Mouse (Mus musculus): Measurements from ENCODE around the gene Hps5. TPM values are rescaled to one million over a fixed set of nuclear protein-coding genes. Genes with fewer than 3 reads are reported as not detected.

Hps5 gene
- total RNA-seq, 1 experiment: 17.4 TPM

DNA sequence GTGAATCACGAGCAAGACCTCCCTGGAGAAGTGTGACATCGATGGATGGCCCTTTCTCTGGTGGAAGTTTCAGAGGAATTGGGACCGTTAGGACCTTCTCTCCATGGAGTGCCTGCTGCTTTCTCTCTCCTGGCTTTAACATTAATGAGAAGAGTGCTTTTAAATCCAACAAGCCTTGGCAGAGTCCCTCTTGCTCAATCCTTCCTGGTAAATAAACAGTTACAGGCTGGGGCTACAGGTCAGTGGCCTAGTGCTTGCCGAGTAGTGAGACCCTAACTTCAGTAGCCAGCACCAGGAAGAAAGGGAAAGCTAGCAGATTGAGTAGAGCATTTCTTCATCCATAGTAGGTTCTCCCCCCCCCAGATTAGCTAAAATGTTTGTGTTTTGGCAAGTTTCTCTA, 63.4 kb downstream of the Hps5 start, which contains the start of gene Saa4:
TSS of gene Saa4 (minus strand) at position 146 of the 400 bp plus-strand sequence.
- DNase-seq (ENCODE audit: low read depth, low spot score): no peak
- Histone ChIP-seq H3K27ac (ENCODE audit: insufficient read depth, low read depth, low read length, poor library complexity, severe bottlenecking) (no peak within 1 kb of the TSS), H3K9ac (ENCODE audit: insufficient read depth, low read depth, low read length, poor library complexity, severe bottlenecking) (no peak within 1 kb of the TSS; the same call in 1 of the 2 replicates), H3K4me1 (ENCODE audit: control insufficient read depth in 2 of 2, insufficient read depth in 2 of 2, low read length in 2 of 2, poor library complexity in 1 of 2) (no peaks in the 10 kb centered on the region), H3K36me3 (ENCODE audit: control insufficient read depth, insufficient read depth, low read length, poor library complexity, severe bottlenecking) (no peaks in the 10 kb centered on the region), H3K9me3 (ENCODE audit: control insufficient read depth, insufficient read depth, low read depth, low read length) (no peaks in the 10 kb centered on the region), H3K4me3 (ENCODE audit: insufficient read depth in 1 of 2, low read depth in 1 of 2, low read length in 2 of 2, poor library complexity in 1 of 2, severe bottlenecking in 1 of 2) (no peak within 1 kb of the TSS)
- in situ Hi-C loops (cut with MboI; ENCODE audit: low sequenced_read_pairs in 2 of 2, unreplicated experiment in 2 of 2): no loop called here
- TF ChIP-seq ZC3H11A (IDR thresholded peaks at IDR 0.05; ENCODE audit: borderline replicate concordance, low read depth, low read length) (no peak), MAFK (IDR thresholded peaks at IDR 0.05; ENCODE audit: insufficient read depth, low read depth, low read length) (no peak), HCFC1 (IDR thresholded peaks at IDR 0.05; ENCODE audit: borderline replicate concordance, insufficient read depth, low read length) (no peak), ZNF384 (IDR thresholded peaks at IDR 0.05; ENCODE audit: low read depth, low read length) (no peak)

DNA sequence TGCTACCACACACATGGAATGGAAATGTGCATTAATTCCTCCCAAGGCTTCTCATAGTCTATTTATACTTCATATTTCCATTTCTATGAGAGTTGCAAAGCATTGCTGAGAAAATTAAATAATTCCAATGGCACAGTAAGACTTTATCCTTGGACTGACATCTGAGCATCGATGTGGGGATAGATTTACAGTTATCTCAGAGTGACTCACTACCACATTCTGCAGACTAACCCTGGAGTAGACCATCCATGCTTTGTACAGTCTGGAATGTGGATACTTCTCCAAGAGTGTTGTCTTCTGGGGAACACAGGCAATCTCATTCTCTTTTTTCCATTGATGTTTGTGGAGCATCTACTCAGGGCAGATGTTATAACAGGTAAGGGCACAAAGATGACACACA, 68.3 kb downstream of the Hps5 start:
- Histone ChIP-seq H3K9ac (ENCODE audit: insufficient read depth, low read depth, low read length, poor library complexity, severe bottlenecking) (no peak overlapping the region), H3K27ac (ENCODE audit: insufficient read depth, low read depth, low read length, poor library complexity, severe bottlenecking) (no peak overlapping the region), H3K36me3 (ENCODE audit: control insufficient read depth, insufficient read depth, low read length, poor library complexity, severe bottlenecking) (no peaks in the 10 kb centered on the region), H3K9me3 (ENCODE audit: control insufficient read depth, insufficient read depth, low read depth, low read length) (no peaks in the 10 kb centered on the region), H3K4me1 (ENCODE audit: control insufficient read depth in 2 of 2, insufficient read depth in 2 of 2, low read length in 2 of 2, poor library complexity in 1 of 2) (no peaks in the 10 kb centered on the region), H3K4me3 (ENCODE audit: insufficient read depth in 1 of 2, low read depth in 1 of 2, low read length in 2 of 2, poor library complexity in 1 of 2, severe bottlenecking in 1 of 2) (no peak overlapping the region)
- in situ Hi-C loops (cut with MboI; ENCODE audit: low sequenced_read_pairs in 2 of 2, unreplicated experiment in 2 of 2): no loop called here
- no peak for DNase-seq (ENCODE audit: low read depth, low spot score)
- TF ChIP-seq CHD2 (IDR thresholded peaks at IDR 0.05; ENCODE audit: low read depth, low read length): no peak

- no peak for DNase-seq (ENCODE audit: low read depth, low spot score)
- Histone ChIP-seq H3K4me1 (ENCODE audit: control insufficient read depth in 2 of 2, insufficient read depth in 2 of 2, low read length in 2 of 2, poor library complexity in 1 of 2) (no peaks in the 10 kb centered on the region), H3K4me3 (ENCODE audit: insufficient read depth in 1 of 2, low read depth in 1 of 2, low read length in 2 of 2, poor library complexity in 1 of 2, severe bottlenecking in 1 of 2) (no peak overlapping the region), H3K27ac (ENCODE audit: insufficient read depth, low read depth, low read length, poor library complexity, severe bottlenecking) (no peak overlapping the region), H3K36me3 (ENCODE audit: control insufficient read depth, insufficient read depth, low read length, poor library complexity, severe bottlenecking) (no peaks in the 10 kb centered on the region), H3K9me3 (ENCODE audit: control insufficient read depth, insufficient read depth, low read depth, low read length) (no peaks in the 10 kb centered on the region), H3K9ac (ENCODE audit: insufficient read depth, low read depth, low read length, poor library complexity, severe bottlenecking) (no peak overlapping the region)
- no peak for TF ChIP-seq ZC3H11A (IDR thresholded peaks at IDR 0.05; ENCODE audit: borderline replicate concordance, low read depth, low read length)
- no peak for TF ChIP-seq CHD2 (IDR thresholded peaks at IDR 0.05; ENCODE audit: low read depth, low read length)
- TF ChIP-seq HCFC1 (IDR thresholded peaks at IDR 0.05; ENCODE audit: borderline replicate concordance, insufficient read depth, low read length): no peak
- TF ChIP-seq ZNF384 (IDR thresholded peaks at IDR 0.05; ENCODE audit: low read depth, low read length): no peak
- no peak for TF ChIP-seq MAFK (IDR thresholded peaks at IDR 0.05; ENCODE audit: insufficient read depth, low read depth, low read length)
- in situ Hi-C loops (cut with MboI; ENCODE audit: low sequenced_read_pairs in 2 of 2, unreplicated experiment in 2 of 2): no loop called here
Observed at GRCm38 (mm10) chr7:46724396-46724795, 71.5 kb downstream of the Hps5 start.

GRCm38 (mm10) chr7:46723849-46724248, 72.0 kb downstream of the Hps5 start:
- no peak for DNase-seq (ENCODE audit: low read depth, low spot score)
- no peaks in the 10 kb centered on the region for H3K36me3 ChIP-seq (ENCODE audit: control insufficient read depth, insufficient read depth, low read length, poor library complexity, severe bottlenecking)
- no peak overlapping the region for H3K27ac ChIP-seq (ENCODE audit: insufficient read depth, low read depth, low read length, poor library complexity, severe bottlenecking)
- H3K9ac ChIP-seq (ENCODE audit: insufficient read depth, low read depth, low read length, poor library complexity, severe bottlenecking): no peak overlapping the region
- no peaks in the 10 kb centered on the region for H3K9me3 ChIP-seq (ENCODE audit: control insufficient read depth, insufficient read depth, low read depth, low read length)
- TF ChIP-seq HCFC1 (IDR thresholded peaks at IDR 0.05; ENCODE audit: borderline replicate concordance, insufficient read depth, low read length) (no peak), CHD2 (IDR thresholded peaks at IDR 0.05; ENCODE audit: low read depth, low read length) (no peak), ZC3H11A (IDR thresholded peaks at IDR 0.05; ENCODE audit: borderline replicate concordance, low read depth, low read length) (no peak), ZNF384 (IDR thresholded peaks at IDR 0.05; ENCODE audit: low read depth, low read length) (no peak), MAFK (IDR thresholded peaks at IDR 0.05; ENCODE audit: insufficient read depth, low read depth, low read length) (no peak)
- no peak overlapping the region for H3K4me3 ChIP-seq (ENCODE audit: insufficient read depth in 1 of 2, low read depth in 1 of 2, low read length in 2 of 2, poor library complexity in 1 of 2, severe bottlenecking in 1 of 2)
- H3K4me1 ChIP-seq (ENCODE audit: control insufficient read depth in 2 of 2, insufficient read depth in 2 of 2, low read length in 2 of 2, poor library complexity in 1 of 2): no peaks in the 10 kb centered on the region
- in situ Hi-C loops (cut with MboI; ENCODE audit: low sequenced_read_pairs in 2 of 2, unreplicated experiment in 2 of 2): no loop called here

DNA sequence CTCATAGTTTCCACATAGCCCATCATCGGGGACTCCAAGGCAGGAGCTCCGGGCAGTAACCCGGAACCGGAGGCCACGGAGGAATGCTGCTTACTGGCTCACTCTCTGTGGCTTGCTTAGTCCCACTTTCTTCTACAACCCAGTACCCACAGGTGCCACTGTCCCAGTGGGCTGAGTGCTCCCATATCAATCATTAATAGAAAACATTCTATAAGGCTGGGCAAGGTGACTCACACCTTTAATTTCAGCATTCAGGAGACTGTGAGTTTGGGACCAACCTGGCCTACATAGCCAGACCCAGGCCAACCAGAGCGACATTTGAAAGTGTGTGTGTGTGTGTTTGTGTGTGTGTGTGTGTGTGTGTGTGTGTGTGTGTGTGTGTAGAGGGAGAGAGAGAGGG, 72.5 kb downstream of the Hps5 start:
- TF ChIP-seq ZC3H11A (IDR thresholded peaks at IDR 0.05; ENCODE audit: borderline replicate concordance, low read depth, low read length) (no peak), HCFC1 (IDR thresholded peaks at IDR 0.05; ENCODE audit: borderline replicate concordance, insufficient read depth, low read length) (no peak), MAFK (IDR thresholded peaks at IDR 0.05; ENCODE audit: insufficient read depth, low read depth, low read length) (no peak), ZNF384 (IDR thresholded peaks at IDR 0.05; ENCODE audit: low read depth, low read length) (no peak), CHD2 (IDR thresholded peaks at IDR 0.05; ENCODE audit: low read depth, low read length) (no peak)
- in situ Hi-C loops (cut with MboI; ENCODE audit: low sequenced_read_pairs in 2 of 2, unreplicated experiment in 2 of 2): no loop called here
- Histone ChIP-seq H3K36me3 (ENCODE audit: control insufficient read depth, insufficient read depth, low read length, poor library complexity, severe bottlenecking) (no peaks in the 10 kb centered on the region), H3K9me3 (ENCODE audit: control insufficient read depth, insufficient read depth, low read depth, low read length) (no peaks in the 10 kb centered on the region), H3K4me3 (ENCODE audit: insufficient read depth in 1 of 2, low read depth in 1 of 2, low read length in 2 of 2, poor library complexity in 1 of 2, severe bottlenecking in 1 of 2) (no peak overlapping the region), H3K9ac (ENCODE audit: insufficient read depth, low read depth, low read length, poor library complexity, severe bottlenecking) (no peak overlapping the region), H3K27ac (ENCODE audit: insufficient read depth, low read depth, low read length, poor library complexity, severe bottlenecking) (no peak overlapping the region), H3K4me1 (ENCODE audit: control insufficient read depth in 2 of 2, insufficient read depth in 2 of 2, low read length in 2 of 2, poor library complexity in 1 of 2) (no peaks in the 10 kb centered on the region)
- DNase-seq (ENCODE audit: low read depth, low spot score): no peak
